Mouse (Mus musculus): Measurements from ENCODE around the gene Dolpp1. TPM values are rescaled to one million over a fixed set of nuclear protein-coding genes. Genes with fewer than 3 reads are reported as not detected.

Dolpp1 gene
- 10 to 100 TPM; 11.4 to 12.1 TPM for total RNA-seq (2021)
- long read RNA-seq, experiment 1, transcript Dolpp1-201 (8 exons, 2,251 nt), result major isoform, 21 of 28 reads
- long read RNA-seq, experiment 1, partial matches to known transcripts, result 0 of 28 reads
- long read RNA-seq, experiment 1, other reads (novel, unspliced or antisense), result 7 of 28 reads
- long read RNA-seq, experiment 2, transcript Dolpp1-201 (8 exons, 2,251 nt), result major isoform, 12 of 16 reads
- long read RNA-seq, experiment 2, partial matches to known transcripts, result 1 of 16 reads
- long read RNA-seq, experiment 2, other reads (novel, unspliced or antisense), result 2 of 16 reads

GRCm38 (mm10) chr2:30392114-30392576 is at the start of gene Dolpp1:
Gene Dolpp1, plus strand, starts transcription at chr2:30392254.
- intact Hi-C loops (cut with DNase I), result no loop called here

DNA sequence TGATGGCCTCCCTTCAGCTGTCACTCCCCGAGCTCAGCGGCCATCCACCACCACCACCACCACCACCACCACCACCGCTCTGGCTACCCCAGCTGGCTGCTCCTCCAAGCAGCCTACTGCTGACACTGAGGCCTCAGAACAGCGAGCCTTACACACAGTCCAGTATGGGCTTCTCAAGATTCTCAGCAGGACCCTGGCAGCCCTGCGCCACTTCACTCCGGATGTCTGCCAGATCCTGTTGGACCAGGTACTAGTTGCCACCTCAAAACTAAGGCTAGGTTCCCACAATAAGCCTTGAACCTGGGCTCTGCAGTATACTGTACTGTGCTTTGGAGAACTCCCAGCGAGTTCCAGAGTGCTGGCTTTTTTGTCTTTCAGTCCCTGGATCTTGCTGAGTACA is 49.5 kb upstream of the Dolpp1 start:
- DNase-seq, result no peak

More at GRCm38 (mm10) chr2:30392114-30392576, at the start of gene Dolpp1:
- DNase-seq, result peak; percentile 93 to 94

DNA sequence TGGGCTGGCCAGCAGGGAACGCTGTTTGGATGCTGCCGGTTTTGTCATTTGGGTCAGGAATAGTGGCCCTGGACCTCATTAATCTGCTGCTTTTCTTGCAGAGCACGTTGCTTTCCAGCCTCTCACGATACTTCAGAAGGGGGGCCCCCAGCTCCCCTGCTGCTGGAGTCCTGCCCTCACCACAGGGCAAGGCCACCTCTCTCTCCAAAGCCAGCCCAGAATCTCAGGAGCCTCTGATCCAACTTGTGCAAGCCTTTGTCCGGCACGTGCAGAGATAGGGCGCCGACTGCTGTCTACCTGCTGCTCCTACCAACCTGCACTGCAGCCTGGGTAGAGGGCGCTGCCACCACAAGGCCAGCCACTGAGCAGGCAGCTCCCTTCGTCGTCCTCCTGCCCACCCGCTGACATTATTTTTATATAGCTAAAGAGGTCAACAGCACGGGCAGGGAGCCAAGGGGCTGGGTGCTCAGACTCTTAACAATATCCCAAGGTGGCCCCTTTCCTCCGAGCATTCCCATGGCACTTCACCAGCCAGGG is 48.4 kb upstream of the Dolpp1 start:
- peak; percentile 52 to 69 for DNase-seq
- intact Hi-C loops (cut with DNase I), result no loop called here

More for the DNA sequence above, 49.5 kb upstream of the Dolpp1 start:
- intact Hi-C loops (cut with DNase I), result no loop called here

DNA sequence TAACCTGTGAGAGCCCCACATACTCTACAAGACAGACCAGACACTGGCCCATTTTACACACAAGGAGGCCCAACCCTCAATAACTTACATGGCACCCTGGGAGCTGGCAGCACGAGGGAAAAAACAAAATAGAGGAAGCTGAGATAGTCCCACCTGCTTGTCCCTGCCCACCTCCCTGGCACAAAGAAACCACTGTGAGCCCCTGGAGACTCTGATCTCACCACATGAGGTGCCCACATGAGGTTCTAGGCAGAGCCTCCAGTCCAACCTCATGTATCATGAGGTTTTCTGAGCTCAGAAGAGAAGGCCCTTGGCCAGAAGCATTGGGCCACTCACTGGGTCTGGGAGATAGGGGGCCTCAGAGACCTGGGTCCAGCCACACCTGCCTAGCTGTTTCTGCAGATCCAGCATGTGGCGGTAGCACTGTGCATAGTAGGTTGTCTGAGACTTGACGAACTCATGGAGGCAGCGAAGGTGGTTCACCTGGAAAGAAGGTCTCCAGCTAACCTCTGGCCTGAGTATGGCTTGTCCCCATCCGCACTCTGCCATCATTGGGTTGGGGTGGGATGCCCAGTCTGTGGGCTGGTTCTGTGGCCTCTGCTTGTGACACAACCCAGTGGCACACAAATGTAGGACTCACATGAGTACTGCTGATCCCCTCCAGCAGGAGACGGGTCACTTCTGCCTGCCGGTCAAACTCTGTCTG is 45.9 kb upstream of the Dolpp1 start:
- intact Hi-C loops (cut with DNase I), result no loop called here
- no peak for DNase-seq

GRCm38 (mm10) chr2:30349196-30349595 is 42.9 kb upstream of the Dolpp1 start:
- no peak for DNase-seq
- intact Hi-C loops (cut with DNase I), result no loop called here

- DNase-seq, result no peak
- intact Hi-C loops (cut with DNase I), result no loop called here
Observed at GRCm38 (mm10) chr2:30351149-30351548, 40.9 kb upstream of the Dolpp1 start.

DNA sequence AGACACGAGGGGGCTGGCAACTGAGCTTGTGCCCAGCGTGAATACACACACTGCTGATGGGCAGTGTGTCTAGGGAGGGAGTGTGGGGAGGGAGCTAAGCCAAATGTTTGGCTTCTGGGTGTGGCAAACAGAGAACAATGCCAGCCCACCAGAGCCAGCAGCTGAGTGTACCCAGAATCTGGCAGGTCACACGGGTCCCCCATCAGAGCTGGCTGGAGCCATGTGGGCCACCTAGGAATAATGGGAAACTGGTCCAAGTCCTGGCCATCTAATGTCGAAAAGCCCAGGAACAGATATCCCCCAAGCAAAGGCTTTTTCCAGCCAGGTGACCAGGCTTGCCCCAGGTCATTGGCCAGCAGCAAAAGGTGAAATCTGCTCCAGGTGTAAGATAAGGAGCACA is 36.2 kb upstream of the Dolpp1 start:
- DNase-seq, result no peak
- intact Hi-C loops (cut with DNase I), result no loop called here

DNA sequence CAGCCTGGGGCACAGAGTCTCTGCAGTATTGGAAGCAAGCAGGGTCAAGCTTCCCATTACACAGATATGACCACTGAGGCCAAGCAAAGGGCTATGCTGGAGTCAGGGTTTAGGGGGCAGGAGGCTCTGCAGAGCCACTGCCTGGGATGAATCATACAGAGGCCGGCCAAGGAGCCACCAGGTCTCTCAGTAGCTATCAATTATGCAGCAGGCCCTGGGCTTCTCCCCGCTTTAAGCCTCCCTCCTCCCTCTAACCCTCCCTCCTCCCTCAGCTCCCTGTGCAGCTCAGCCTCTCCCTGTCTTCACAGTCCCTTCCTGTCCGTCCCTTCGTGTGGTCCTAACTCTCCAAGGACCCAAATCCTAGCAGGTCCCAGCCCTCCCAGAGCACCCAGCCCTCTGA is 35.8 kb upstream of the Dolpp1 start:
- no peak for DNase-seq
- intact Hi-C loops (cut with DNase I), result no loop called here

- DNase-seq, result no peak
- intact Hi-C loops (cut with DNase I), result no loop called here
Observed at GRCm38 (mm10) chr2:30356906-30357305, 35.1 kb upstream of the Dolpp1 start.

DNA sequence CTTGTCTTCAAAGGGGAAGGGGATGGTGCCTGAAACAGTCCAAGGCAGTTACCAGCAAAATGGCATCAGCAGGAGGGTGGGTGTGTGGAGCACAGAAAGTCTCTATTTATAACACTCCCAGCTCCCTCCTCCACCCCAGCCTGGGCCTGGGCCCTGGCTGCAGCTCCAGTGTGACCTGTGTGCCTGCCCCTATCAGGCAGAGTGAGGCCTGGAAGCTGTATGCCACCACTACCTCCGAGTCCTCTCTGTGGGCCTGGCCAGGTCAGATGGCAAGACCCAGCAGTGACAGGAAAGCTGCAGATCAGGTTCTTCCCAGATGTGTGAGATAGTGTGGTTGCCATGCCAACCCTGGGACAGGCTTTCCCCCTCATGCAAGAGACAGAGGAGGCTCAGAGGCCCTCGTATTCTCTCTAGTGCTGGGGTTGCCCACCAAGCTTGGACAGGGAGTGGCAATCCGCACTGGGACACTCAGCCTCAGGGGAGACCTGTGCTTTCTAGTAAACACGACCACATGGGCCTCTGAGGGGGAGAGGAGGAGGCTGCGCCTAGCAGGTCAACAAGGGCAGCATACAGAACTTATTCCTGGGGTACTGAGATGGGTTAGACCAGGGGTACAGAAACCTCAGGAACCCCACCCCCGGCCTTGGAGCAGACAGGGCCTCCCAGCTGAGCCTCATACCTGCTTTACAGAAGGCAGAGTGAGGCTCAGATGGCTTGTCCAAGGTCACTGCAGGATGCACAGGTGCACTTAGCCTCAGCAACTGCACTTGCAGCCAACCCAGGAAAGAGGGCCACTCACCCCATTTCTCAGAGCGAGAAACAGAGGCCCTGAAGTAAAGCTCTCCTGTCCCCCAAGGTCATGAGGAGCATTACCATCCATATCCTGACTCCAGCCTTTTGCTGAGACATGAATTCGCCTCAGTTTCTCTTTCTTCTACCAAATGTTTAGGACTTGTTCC is 34.2 kb upstream of the Dolpp1 start:
- DNase-seq, result peak in 1 of 2 experiments; percentile 21
- intact Hi-C loops (cut with DNase I), result no loop called here

DNA sequence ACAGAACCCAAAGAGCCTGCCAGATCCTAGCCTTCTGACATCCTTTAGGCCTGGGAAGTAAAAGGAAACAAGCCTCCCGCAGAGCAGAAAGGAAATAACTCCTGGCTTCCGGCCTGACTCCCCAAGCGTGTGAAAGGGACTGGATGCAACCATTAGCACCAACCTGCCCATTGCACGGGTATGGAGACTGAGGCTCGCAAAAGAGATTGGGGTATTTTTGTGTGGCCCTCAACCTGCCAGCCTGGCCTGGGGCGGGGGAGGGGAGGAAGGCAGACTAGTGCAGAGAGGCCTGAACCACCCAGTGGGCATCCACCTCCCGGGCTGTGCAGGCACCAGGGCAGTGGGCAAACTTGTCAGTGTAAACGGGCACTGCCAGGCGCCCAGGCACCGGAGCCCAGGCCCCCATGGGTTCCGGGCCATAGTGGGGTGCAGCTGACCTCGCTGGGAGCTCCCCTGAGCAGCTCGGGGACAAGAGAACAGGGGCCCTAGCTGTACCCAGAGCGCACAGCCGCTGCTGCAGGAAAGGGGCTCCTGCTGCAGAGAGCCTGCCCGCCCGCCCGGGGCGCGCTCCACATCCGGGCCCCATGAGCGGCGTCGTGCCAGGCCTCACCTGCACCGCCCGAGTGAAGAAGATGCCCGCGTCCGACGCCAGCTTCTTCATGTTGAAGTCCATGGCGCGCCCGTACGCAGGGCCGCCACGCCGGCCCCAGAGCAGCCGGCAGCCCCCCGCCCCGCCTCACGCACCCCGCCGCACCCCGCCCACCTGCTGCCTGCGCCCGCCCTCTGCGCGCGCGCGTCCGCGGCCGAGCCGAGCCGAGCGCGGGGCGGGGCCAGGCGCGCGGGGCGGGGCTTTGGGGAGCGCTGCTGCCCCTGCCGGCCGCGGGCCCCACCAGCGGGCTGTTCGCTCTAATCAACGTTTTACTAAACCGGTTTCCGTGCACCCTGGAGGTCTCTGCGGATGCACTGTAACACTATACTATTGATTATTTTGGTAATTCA is 33.2 kb upstream of the Dolpp1 start, which contains the start of gene Sh3glb2:
Sh3glb2 (minus strand) TSS at position 805 of the 999 bp plus-strand sequence.
- peak; percentile 94 to 95 for DNase-seq
- intact Hi-C loops (cut with DNase I), result no loop called here

DNA sequence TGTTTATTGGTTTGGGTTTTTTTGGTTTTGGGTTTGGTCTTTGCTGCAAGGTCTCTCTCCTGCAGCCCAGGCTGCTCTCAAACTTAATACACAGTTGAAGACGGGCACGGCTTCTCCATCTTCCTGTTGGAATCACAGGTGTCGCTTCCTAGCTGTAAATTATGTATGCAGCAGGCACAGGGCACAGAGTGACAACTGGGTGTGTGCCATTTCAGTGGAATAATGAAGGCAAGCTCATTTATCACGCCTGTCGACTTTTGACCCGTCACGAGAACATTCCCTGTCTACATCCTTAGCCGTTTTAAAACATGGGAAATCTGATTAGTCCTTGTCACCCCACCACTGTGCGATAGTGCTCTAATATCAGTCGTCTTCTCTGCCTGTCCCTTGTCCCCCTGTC is 31.4 kb upstream of the Dolpp1 start:
- no peak for DNase-seq
- intact Hi-C loops (cut with DNase I), result no loop called here

DNA sequence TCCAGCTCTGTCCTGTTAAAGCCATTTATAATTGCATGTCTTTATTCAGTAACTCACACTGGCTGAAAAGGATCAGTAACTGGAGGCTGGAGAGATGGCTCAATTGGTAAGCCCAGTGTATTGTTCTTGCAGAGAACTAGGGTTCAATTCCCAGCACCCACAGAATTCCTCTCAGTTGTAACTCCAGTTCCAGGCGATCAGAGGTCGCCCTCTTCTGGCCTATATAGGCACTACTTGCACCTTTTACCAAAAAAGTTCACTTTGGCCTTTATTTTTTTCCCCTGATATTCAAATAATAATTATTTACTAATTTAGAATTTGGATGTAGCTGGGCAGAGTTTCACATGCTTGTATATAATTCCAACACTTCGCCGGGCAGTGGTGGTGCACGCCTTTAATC is 29.2 kb upstream of the Dolpp1 start:
- intact Hi-C loops (cut with DNase I), result no loop called here
- no peak for DNase-seq

DNA sequence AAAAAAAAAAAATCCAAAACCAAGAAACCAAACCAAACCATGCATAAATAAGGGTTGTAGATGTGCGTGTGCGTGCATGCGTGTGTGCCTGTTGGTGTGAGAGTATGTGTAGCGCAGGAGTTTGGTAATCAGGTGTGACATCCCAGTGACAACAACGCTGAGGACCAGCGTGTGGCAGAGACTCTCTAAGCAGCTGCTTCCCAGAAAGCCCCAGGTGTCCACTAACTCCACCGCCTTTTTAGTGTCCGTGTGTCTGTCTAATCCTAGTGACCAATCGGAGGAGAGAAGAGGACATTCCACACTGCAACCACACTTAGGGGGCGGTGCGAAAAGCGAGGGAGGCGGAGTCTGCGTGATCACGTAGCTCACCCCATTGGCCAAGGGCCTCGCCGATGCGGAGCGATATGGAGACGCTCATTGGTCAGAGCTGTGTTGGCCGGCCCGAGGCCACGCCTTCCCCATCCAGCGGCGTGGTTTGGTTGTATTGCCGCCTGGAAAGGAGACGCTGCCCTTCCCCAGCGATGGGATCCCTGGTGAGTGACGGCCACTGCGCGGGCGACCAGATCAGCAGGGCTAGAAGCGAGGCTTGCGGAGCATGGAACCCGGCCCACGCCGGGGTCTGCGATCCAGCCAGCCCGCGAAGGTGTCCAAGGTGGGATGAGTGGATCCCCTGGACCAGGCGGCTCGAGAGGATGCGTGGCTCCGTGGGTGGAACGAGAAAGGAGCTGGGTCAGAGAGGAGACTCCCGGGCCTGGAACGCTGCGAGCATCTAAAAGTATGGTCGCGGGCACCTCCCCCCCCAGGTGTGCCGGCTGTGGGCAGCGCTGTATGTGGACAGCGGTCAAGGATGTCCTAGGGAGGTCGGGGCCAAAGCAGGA is 28.0 kb upstream of the Dolpp1 start, which contains the start of gene Miga2:
Miga2 (plus strand) TSS at position 461 of the 878 bp plus-strand sequence.
- peak; percentile 97 to 98 for DNase-seq
- intact Hi-C loops (cut with DNase I), result no loop called here

GRCm38 (mm10) chr2:30365281-30366069 is 26.6 kb upstream of the Dolpp1 start:
- intact Hi-C loops (cut with DNase I), result loop anchor here (5.0 kb wide), 1 partner anchor 37 kb away; no protein-coding TSS in a partner anchor
- no peak for DNase-seq

DNA sequence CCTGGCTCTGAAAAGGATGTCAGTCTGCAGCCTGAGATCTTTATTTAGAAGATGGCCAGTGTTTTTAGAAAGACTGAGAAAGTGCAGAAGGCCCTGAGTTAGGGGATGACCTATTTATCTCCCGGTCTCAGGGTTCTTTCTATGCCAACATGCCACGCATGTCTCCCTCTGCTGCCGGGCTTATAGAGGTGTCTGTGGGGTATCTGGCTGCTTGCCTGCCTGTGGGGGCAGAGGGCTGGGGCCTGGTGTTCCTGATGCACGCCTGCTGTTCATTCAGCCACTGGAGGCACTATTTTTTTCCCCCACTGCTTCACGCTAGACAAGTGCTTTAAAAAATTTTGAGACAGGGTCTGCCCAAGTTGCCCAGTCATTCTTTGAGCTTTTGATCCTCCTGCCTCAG is 25.9 kb upstream of the Dolpp1 start:
- peak in 1 of 2 experiments; percentile 37 for DNase-seq
- intact Hi-C loops (cut with DNase I), result loop anchor here (5.0 kb wide), 1 partner anchor 36 kb away; no protein-coding TSS in a partner anchor

DNA sequence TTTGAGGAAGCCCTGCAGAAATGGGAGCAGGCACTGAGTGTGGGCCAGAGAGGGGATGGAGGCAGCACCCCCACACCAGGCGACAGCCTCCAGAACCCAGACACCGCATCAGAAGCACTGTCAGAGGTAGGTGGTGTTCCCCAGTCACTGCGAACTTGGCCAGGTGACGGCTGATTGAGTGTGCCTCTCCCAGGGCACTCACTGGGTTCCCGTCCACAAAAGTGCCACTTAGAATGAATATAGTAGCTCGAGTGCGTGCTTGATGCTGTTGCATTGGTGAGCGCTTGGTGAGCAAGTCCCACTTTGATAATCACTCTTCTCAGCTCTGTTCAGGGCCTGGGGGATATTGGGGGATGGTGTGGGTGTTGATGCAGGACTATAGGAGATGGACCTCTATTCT is 20.5 kb upstream of the Dolpp1 start:
- no peak for DNase-seq

More for the DNA sequence above, 20.5 kb upstream of the Dolpp1 start:
- intact Hi-C loops (cut with DNase I), result no loop called here

All from heart, postnatal 14 days (tissue).